Mouse (Mus musculus): Measurements from ENCODE around the gene Figla. TPM values are rescaled to one million over a fixed set of nuclear protein-coding genes. Genes with fewer than 3 reads are reported as not detected.

Gene Figla
- total RNA-seq, 2 experiments from 2014 or later, result not detected

DNA sequence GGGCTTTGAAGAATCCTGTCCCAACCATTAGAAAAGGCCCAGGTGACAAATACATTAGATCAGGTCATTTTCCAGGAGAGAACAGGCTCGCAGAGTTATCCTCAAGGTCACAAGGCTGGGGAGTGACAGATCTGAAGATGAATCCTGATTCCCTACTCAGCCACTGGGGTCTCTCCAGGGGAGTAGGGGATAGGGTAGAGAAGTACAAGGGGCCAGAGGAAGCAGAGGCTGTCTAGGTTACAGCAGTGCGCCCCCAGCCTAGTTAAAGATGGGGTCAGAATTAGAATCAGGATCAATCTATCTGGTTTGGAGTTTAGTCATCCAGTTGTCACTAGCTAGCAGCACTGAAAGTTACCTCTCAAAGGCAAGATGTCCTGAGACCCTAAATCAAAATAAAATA is 12.2 kb downstream of the Figla start:
- no peak for DNase-seq (ENCODE audit: low spot score in 2 of 2)

DNA sequence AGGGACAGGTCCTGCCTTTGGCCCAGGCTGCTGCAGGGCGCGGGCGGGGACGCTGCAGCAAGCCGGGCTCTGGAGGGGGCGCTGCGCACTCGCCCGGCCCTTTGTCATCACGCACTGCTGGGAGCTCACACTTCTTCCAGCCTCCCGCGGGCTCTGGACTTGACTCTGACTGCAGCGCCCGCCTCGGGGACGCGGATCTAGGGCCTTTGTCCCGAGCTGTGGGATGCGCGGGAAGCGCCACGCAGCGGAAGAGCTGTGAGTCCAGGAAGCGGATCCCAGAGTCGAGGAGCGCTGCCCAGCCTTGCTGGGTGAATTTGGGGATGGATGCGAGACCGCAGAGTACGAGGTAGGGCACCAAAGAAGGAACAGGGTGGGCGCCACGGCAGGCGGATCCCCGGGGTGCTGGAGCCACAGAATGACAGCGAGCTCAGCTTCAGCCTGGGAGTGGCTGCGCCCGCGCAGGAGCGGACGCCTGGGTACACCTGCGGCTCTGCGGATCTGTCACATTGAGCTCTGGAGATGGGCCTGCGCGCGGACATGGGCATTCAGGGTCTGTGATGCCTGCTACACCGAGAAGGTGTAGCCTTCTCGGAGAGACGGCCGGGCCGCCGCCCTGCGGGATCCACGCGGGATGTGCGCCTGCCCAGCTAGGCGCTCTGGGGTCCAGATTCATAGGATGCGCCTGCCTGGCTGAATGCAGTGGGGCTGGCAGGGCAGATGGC is 12.8 kb downstream of the Figla start, which contains the start of gene Add2:
Gene Add2 (plus strand): TSS at position 81 of the 722 bp plus-strand sequence.
- peak; percentile 67 to 77 for DNase-seq (ENCODE audit: low spot score in 2 of 2)

DNA sequence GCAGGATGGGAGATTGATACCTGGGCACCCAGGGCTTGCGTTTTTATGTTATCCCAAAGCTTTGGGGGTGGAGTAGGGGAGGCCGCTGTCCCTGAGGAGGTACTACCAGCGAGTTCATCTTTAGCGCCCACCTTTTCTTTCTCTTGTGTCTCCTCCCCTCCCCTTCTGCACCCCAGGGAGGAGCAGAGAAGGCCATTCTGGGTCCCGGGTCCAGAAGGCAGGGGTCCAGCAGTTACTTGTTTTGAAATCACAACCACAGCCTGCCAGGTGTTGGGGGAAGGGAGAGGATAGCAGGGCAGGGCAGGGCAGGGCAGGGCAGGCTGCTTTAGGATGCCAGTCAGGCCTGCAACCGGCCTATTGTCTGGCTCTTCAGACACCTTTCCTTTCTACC is 13.3 kb downstream of the Figla start:
- no peak for DNase-seq (ENCODE audit: low spot score in 2 of 2)

DNA sequence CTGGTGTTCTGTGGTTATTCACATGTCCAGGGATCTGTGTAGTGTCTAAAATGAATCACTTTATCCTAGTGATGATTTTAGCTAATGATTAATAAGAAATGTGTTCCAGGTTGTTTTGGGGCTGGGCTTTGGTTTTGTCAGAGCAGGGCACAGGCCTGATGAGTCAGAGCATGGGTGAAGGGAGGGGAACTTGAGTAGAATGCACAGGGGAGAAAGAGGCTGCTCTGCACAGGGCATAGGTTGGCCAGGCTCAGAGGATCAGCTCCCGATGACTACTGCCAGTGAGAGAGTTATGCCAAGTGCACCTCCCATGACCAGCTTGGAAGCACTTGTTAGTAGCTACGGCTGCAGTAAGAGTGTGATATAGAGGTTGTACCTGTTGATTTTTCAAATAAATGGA is 15.6 kb downstream of the Figla start:
- no peak for DNase-seq (ENCODE audit: low spot score in 2 of 2)

DNA sequence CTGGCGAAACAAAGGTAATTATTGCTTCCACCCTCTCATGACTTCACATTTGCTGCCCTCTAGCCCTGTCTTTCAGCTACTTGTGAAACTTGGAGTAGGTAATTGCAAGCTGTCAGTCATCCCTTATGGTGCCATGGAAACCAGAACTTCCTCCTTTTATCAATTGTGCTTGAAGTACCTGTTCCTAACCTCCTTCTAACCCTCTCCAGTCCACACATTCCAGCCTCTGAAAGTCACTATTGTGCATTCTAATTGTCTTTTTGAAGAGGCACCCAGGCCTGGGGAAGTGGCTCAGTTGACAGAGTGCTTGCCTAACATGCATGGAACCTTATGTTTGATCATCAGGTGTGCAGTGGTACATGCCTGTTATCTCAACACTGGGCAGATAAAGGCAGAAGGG is 17.7 kb downstream of the Figla start:
- no peak for DNase-seq (ENCODE audit: low spot score in 2 of 2)

DNA sequence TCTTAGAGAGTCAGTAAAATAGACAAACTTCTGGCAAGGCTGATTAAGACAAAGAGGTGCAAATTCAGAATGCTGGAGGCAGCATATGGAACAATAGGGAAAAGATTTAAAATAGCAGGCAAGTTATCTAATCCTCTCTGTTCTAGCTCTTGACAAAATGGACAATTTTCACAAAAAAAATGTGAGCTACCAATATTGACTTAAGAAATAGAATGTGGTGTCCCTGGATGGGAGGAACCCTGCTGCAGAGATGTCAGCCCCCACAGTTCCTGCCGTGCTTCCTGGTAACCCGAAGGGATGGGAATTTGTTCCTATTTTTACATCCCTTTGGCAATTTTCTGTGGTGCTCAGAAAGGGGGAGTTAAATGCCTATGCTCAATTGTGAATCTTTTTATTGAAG is 22.9 kb downstream of the Figla start:
- DNase-seq (ENCODE audit: low spot score in 2 of 2), result no peak

DNA sequence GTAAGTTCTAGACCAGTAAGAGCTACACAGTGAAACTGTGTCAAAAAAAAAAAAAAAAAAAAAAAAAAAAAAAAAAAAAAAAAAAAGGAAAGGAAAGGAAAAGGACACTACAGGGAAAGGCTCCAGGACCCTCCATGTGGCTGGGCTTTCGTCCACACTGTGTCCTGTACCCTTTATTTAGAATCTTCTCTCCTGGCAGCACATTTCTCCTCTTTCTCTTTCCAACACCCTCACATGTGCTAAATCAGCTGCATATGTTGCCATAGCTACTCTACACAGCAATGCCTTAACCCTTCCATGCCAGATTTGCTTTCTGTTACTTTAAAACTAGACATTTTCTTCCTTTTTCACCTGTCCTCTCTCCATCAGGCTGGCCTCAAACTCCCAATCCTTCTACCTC is 24.2 kb downstream of the Figla start:
- no peak for DNase-seq (ENCODE audit: low spot score in 2 of 2)

DNA sequence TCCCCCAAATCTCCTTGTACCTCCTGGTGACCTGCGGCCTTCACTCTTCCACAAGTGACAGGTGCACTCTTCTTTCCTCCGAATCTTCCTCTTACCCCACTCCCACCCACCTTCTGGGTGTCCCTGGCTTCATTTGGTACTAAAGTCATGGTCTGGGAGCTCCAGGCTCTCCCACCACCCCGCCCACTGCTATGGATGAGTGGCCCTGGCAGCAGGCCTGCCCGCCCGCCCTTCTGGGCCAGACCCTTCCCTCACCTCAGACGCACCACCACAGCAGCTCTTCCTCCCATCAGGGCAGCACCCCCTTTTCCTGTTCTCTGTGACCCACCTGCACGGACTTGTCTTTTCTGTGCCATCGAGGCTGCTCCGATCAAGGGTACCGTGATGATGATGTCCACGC is 31.5 kb downstream of the Figla start:
- DNase-seq (ENCODE audit: low spot score in 2 of 2), result no peak

DNA sequence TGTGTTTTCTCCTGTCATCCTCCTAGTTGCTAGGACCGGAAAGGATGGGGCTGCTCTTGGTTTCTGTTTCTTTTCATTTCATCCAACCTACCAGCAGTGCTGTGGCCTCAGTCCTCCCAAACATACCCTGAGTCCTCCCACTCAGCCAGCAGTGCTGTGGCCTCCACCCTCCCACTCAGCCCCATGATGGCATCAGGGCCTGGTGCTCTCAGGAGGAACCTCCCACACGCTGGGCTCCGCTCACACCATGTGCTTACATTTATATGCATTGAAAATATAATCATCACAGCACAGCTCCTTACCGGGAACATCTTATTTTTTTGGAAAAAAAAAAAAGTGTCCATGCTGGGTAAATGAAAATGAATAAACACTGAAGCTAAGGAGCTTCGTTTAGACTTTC is 32.5 kb downstream of the Figla start:
- DNase-seq (ENCODE audit: low spot score in 2 of 2), result peak; percentile 86 to 91

DNA sequence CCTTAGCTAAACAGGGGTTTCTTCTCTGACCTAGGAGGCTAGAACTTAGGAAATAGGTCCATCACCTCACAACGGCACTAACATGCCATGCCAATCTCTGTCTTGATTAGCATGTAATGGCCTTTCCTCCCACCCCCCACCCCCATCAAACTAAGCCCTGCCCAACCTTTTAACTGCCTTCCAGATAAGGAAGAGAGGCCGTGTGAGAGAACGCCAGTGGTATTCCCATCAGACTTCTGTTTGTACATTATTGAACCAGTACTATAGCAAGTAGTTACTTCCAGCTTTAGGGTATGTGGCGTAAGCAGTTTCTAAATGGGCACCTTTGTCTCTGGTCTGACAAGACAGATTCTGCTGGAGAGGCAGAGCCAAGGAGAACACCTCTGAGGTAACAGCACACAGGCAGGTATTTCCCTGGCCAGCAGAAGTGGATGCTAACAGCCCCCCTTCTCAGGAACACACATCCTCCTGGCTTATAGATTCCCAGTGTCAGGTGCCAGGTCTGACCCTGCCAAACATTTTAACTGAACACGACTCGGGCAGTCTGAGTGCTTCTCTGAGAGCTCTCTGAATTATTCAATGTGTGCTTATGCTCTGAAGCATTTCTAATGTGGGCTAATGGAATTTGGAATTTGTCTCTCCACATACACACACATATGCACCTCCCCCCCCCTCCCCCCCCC is 34.8 kb downstream of the Figla start:
- DNase-seq (ENCODE audit: low spot score in 2 of 2), result no peak

DNA sequence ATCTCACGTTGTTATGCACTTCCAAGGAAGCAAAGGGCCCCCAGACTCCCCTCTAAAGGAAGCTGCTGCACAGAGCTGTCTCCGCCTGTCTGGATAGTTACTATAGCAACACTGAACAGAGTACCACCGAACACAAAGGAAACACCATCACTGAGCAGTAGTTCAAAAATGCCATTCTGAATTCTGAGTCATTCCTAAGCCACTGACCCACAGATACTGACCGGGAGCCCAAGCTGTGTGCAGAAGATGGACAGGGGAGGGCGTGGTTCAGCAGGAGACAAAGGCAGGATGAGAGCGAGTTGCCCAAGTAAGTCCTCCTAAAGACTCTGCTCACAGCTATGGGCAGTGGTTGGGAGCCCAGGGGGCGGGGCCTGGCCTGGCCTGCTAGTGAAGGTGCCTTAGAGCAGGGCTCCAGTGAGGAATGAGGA is 36.1 kb downstream of the Figla start:
- DNase-seq (ENCODE audit: low spot score in 2 of 2), result no peak

DNA sequence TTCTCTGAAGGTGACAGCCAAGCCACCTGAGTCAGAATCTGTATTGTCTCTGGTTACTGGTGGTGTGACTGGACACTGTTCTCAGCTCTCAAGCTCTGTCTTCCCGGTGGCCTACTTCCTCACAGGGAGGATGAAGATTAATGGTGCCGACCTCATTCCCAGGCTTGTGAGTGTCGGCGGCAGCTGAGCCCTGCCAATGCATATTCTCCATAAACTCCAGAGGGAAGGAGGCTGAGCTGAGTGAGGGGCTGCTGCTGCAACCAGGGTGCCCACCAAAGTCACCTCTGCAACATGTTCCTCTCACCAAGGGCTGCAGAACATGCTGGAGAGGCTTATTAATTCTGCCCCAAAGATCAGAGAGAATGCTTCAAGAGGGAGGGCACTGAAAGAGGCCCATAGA is 36.6 kb downstream of the Figla start:
- no peak for DNase-seq (ENCODE audit: low spot score in 2 of 2)

DNA sequence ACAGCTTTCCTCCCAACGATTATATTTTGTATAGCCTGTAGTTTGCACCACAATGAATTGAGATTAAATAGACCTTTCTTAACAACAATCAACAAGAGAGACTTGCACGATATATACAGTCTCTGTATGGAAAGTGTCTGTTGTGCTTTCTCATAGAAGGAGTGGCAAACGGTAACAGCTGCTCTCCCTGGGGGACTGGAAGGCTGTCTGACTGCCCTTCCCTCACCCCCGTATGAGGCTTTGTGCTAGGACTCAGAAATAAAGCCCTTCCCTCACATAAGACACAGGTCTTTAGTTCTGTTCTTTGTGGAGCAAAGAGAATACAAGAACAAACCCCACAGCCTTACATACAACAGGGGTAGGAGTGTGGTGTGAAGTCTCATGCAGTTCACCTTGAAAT is 37.1 kb downstream of the Figla start:
- DNase-seq (ENCODE audit: low spot score in 2 of 2), result no peak

DNA sequence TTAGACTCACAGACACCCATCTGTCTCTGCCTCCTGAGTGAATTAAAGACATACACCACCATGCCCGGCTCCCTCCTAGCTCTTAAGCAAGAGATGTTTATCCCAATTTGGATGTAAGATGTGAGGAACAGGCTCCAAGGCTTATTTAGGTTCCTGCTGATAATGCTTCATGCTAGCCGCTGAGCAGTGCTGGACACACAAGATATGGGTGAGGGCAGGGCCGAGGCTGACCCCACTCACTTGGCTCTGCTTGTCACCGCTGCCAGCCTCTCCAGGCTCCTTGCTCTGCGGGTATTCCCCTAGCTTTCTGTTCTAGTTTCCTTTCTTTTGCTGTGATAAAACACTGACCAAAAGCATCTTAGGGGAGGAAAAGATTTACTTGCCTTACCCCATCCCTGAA is 37.6 kb downstream of the Figla start:
- DNase-seq (ENCODE audit: low spot score in 2 of 2), result no peak

DNA sequence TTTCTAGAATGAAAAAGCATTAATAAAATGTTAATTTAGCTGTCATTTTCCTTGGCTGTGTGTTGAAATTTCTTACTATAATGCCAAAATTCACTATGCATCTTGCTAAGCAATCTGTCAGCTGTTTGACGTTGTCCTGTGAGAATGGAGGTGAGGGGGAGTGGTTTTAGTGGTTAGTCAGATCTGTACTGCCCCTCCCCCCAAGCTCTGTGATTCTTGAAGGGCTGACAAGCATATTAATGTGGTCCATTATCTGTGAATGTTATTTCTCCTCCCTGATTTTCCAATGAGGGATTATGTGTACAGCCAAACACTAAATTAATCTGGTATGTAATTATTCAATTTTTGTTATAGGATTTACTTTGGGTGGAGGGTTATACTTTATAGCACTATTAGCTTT is 42.5 kb downstream of the Figla start:
- DNase-seq (ENCODE audit: low spot score in 2 of 2), result no peak

DNA sequence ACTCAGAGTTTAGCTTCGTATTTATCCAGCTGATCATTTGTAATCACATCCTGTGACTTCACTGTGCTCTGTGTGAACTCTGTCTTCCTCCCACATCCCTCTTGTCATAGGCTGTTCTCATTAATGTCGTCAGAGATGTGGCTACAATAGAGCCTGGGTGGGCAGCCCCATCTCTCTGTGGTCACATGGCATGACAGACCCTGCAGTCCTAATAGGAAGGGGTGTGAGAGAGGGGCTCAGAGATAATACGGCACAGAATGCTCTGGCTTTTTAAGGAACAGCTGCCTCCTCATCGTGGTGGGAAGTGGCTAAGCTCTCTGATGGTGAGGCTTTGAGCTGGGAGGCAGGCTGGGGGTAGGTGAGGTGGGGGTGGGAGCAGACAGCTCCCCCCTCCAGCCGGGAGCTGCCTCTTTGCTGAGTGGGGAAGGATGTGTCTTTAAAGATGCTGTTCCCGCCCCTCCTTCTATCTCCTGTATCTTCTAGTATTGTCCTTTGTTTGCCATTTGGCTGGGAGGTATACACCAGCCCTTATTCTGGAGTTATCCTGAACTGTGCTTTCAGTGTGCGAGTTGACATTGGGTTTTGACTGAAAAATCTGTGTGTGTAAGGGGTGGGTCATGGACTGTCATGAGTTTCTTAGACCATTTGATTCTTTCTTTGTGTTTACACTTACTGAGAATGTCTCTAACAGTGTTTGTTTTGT is 43.3 kb downstream of the Figla start:
- no peak for DNase-seq (ENCODE audit: low spot score in 2 of 2)

DNA sequence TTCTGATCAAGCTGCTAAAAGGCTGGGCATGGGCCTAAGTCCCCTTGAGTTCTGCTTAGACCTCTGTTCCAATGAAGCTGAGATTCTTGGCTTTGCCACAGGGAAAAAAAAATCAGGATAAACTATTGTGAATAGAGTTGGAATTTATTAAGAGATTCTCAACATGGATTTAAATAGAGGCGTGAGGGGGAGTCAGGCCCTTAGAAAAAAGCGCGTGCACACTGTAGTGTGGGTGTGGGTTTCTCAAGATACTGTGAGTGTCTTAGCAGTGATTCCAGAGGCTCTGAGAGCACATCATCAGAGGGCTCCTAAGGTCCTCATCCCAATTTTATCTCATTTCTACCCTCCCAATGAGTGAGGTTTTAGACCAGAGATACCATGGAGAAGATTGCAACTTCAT is 44.2 kb downstream of the Figla start:
- DNase-seq (ENCODE audit: low spot score in 2 of 2), result no peak

DNA sequence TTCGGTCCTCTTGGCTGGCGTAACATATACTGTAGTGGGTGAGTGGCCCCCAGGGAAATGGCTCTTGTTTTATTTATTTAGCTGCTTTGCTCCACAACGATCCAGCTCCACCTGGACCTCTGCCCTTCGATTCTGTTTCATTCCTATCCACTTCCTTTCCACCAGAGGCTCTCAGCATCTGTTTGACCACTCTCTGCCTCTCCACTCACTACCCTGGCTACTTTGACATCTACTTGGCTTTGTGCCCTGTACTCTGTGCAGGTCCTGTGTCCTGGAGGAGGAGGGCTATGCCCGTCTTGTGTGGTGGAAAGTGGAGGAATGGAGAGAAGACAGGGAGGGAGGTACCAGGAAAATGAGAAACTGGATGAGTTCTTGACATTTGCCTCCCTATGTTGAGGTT is 46.3 kb downstream of the Figla start:
- no peak for DNase-seq (ENCODE audit: low spot score in 2 of 2)

DNA sequence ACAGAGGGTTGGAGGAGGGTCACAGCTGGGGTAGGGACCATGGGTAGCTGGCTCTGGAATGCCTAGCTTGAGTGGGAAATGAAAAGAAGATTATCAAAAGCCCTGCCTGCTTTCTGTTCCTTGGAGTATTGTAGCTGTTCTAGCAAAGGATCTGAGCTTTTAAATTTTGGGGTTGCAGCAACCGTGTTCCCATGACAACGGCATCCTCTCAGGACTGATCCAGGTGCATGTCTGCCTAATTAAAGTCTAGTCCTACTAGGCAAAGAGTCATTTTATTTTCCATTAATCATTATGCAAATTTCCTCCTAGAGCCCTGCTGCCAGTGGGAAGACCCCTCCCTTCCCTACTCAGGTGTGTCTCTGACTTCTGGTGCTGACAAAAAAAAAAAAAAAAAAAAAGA is 46.7 kb downstream of the Figla start:
- DNase-seq (ENCODE audit: low spot score in 2 of 2), result no peak

DNA sequence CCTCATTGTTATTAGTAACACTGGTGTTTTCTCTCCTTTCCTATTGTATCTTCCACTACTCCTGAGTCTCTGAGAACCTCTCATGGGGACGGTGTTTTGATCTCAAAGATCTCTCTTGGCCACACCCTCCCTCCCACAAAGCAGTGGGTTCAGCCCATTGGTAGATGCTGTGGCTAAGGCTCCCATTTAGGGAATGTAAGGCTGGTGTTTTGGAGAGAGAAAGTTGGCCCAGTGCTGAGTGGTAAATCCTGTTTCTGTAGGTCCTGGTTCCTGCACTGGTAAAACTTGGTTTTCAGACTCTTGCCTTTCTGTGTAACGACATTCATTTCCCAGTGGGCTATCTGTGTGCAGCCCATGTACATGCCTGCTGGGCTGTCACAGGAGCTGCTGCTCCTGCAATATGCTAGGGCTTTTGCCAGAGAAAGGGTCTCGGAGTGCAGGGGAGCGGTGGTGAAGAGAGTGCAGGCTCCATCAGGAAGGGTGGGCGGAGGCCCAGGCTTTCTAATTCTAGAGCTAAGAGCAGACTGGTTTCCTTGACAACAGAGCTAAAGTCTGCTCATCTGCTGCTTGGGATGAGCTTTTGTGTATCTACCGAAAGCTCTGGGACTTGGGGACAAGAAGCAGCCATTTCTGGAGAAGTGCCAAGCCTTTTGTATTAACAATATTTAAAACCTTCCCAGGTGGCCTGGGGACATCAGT is 48.5 kb downstream of the Figla start:
- peak; percentile 60 to 79 for DNase-seq (ENCODE audit: low spot score in 2 of 2)

DNA sequence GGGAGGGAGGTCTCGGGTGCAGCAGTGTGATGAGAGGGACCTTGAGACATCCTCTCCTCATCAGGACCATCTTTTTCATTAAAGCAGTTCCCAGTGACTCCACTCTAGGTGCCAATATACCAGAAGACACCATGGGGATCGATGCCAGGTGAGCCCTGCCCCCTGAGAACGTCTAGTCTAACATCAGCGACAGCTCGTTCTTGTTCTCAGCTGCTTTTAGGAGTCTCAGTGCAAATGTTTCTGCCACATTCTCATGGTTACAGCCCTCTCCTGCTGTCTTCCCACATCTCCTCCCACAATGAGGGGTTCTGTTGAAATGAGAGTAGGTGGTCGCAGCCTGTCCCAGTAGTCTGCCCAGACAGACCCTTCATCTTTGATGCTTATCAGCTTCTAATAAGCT is 50.8 kb downstream of the Figla start:
- no peak for DNase-seq (ENCODE audit: low spot score in 2 of 2)

DNA sequence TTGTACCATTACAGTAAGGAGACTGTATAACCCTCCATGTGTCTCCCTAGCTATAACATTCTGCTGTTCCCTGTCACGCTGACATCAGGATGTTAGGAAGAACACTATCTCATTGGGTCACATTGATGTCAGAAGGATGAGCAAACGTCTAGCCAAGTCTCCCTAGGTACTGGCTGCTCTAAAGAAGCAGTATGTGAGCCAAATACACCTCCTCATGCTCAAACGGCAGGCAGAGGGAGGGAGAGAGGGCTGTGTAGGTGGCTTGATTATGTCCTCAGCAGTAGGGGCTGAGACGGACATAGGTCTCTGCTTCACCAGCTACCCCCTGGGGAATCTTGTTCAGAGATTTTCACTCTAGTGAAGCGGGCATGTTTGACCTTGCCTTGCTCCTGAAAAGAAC is 51.2 kb downstream of the Figla start:
- DNase-seq (ENCODE audit: low spot score in 2 of 2), result no peak

Data from left cerebral cortex, adult 18-20 months (tissue).